Mouse (Mus musculus) G1E (cell line): Measurements from ENCODE around the gene Shroom3.

Experiments used
- CTCF ChIP-seq: IDR thresholded peaks from 2 replicates; pipeline ENCODE4 v1.5.1; 2012; ENCODE audit warnings: low read depth, low read length, inconsistent platforms, mixed read lengths
- GATA1 ChIP-seq: IDR thresholded peaks from 2 replicates; pipeline ENCODE4 v1.6.1; 2012; ENCODE audit warnings: borderline replicate concordance, low read length, inconsistent platforms, mixed read lengths
- GATA2 ChIP-seq: IDR thresholded peaks from 2 replicates; pipeline ENCODE4 v1.6.1; 2012; ENCODE audit warnings: low read depth, low read length, inconsistent platforms, borderline replicate concordance

DNA sequence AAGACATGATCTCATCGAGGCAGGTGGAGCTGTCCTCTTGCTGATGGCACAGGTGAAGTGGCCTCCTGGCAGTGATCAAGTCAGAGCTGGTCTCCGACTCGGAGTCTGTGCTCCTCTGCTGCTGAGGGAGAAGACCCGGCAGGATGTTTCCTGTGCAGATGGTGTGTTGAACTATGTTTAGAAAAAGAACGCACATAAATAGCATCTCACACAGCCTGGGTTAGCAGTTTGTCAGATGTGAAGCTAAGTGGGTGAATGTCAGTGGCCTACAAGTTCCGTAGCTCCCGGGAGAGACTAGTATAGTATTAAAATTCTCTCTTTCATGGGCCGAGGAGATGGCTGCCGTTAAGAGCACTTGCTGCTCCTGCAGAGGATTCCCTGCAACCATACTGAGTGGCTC is 276.5 kb downstream of the Shroom3 start:
- TF ChIP-seq CTCF (no peak), GATA2 (no peak), GATA1 (no peak)
